Mouse (Mus musculus) kidney, postnatal 10 days (tissue): ENCODE results near the gene Aldh3b3.

Source experiments
- DNase-seq: peaks from one replicate; pipeline ENCODE4 v3.0.0; 2021; ENCODE audit warnings: mixed read lengths

Aldh3b3 gene

DNA sequence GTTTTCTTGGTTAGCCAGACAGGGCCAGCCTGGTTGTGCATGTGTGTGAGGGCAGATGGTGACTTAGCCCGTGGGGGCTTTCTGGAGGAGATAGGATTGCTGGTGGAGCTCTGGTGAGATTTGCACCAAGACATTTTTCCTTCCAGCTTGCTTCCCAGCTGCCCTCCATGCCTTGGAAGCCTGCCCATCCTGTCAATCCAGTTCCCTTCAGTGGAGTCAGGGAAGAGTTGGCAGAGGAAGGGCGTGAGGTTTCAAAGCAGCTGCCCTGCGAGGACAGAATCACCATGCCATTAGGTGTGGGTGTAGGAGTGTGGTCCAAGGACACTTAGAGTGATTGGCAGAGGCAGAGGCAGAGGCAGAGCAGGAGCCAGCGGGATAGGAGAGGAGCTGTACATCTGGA is at the start of gene Aldh3b3:
Gene Aldh3b3, plus strand, starts transcription at position 176 of the 400 bp plus-strand sequence.
- peak; percentile 44 for DNase-seq

DNA sequence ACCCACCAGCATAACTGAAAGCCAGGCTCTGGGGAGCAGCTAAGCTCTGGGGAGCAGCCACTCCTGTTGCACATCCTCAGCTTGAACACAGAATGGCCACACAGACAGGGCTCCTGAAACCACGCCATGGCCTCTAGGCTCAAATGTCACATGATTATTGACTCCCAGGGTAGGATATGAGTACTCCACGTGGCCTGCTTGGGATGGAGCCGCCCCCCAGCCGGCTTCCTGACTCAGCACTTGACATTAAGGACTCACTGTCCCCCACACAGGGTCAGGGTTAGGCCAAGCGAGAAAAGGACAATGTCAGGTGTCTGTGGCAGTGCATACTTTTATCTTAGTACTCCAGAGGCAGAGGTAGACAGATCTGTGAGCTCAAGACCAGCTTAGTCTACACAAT is 48.2 kb upstream of the Aldh3b3 start:
- no peak for DNase-seq

DNA sequence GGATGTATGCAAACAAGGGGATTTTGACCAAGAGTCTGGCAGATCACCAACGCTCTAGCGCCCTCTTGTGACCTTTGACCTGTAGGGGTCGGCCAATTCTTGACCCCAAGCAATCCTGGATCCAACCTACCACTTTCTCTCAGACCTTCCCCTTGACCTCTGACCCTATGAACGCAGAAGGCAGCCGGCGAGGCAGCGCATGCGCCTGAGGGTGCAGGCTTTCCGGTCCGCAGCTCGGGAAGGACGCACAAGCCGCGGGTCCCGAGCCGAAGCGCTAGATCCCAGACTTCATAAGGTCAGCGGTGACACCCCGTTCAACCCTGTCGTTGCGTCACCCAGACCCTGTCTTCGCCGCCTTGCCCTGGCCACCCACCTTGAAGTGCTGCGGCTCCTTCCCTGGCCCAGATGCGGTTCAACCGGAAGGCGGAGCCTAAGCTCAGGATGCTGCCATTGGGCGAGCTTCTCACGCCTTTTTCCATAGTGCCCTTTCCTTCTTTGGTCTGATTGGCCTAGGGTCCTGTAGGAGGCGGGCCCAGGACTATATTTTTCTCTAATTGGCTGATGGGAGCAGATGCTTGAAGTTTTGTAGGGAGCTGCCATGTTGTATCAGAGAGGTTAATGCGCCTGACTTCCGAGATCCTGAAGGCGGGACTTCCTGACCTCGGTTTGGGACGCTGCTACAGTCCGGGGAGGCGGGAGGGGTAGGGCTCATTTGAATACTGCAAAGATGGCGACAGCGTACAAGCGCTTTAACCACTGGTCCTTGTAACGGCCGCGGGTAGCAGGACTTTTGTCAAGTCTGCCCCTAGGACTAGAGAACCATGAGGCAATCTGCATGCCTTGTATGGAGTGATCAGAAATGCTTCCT is 45.9 kb upstream of the Aldh3b3 start, which contains the start of gene Ndufs8:
Gene Ndufs8, minus strand, starts transcription at position 438 of the 868 bp plus-strand sequence.
- peak; percentile 94 for DNase-seq

DNA sequence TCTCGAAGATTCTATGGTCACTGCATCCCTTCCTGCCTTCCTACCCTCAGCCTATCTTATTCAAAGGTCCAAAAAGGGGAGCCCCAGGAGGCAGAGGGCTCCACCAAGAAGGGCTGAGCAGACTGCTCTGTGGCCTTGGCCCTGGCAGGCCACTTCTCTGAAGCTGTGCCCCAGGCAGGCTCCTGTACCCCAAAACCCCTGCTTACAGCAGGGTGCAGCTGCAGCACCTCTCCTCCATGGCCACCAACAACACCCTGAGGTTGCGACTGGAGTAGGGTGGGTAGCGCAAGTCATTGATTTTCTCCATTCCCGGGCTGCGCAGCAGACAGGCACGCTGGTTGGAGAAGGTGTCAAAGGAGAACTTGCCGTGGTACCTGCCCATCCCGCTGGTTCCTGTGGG is 44.8 kb upstream of the Aldh3b3 start:
- no peak for DNase-seq

DNA sequence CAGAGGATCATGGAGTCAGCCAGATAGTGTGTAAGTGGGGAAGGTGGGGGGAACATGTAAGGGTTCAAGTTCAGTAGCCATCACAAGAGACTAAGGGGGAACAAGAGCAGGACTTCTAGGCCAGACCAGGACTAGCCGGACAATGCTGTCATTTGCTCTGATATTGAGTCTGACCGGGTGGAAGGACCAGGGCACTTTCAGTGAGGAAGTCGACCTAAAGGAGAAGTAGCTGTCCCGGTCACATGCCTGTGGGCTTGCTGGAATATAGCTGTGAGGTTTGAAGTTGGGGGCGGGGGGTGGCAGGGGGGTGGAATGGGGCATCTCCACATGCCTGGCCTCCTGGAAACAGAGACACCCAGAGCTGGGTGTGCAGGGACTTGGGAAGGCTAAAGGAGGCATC is 43.9 kb upstream of the Aldh3b3 start:
- DNase-seq, result no peak

DNA sequence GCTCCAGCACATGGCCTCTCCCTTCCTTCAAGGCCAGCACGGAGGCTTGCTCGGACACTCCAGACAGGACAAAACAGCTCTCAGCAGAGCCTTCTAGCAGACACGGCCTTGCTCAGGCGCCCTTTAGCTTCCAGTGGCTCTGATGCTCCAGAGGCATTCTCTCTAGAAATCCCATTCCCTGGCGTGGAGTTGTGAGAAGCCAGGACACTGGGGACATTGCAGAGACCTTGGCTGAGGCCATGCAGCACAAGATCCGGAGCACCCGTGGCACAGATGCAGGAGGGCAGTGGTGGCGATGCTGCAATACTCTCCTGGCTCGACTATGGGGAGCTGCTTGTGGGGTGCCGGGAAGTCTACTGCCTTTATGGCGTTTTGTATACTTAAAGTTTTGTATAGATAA is 41.7 kb upstream of the Aldh3b3 start:
- DNase-seq, result no peak

DNA sequence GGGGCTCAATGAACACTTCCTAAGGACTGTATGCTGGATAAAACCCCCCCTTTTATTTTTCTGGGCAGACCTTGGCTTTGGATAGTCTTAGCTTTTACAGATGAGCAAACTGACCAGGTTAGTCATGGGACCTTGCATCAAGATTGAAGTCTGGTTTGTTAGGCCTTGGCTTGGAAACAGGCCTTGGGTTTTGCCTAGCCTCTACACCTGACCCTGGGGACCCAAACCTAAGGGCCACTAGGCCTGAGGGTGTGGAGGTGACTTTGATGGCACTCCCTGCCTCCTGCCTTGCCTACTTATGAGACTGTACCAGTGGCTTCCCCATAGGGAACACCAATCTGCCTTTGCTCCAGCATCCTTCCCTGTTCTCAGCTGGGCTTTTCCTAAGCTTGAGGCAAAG is 38.5 kb upstream of the Aldh3b3 start:
- no peak for DNase-seq

DNA sequence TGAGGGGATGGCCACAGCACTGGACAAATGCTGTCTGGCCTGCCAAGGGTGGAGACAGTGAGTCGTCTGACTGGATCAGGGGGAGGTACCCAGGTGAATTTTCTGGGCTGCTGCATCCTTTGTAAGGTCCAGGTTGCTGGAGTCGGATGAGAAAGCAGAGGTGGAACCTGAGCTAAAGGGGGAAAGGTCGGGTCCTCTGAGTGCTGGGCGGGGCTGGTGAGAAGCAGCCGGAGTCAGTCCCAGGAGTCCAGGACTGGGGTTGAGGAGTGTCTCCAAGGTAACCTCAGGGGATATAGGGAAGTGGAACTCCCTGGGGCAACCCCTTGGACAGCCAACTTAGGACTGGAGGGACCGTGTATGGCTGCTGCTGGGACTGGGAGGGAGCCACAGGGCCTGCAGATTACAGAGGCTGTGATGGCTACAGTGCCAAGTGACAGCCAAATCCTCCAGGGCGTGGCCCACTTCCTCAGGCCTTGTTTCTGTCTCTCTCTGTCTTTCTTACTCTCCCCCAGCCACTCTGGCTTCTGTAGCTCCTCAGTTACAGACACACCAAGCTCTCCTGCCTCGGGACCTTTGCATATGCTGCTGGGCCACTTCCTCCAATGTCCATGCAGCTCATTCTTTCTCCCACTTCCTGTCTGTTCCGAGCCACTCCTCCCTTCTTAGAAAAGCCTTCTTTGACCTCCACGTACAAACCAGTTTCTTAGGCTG is 35.6 kb upstream of the Aldh3b3 start:
- peak; percentile 62 for DNase-seq

DNA sequence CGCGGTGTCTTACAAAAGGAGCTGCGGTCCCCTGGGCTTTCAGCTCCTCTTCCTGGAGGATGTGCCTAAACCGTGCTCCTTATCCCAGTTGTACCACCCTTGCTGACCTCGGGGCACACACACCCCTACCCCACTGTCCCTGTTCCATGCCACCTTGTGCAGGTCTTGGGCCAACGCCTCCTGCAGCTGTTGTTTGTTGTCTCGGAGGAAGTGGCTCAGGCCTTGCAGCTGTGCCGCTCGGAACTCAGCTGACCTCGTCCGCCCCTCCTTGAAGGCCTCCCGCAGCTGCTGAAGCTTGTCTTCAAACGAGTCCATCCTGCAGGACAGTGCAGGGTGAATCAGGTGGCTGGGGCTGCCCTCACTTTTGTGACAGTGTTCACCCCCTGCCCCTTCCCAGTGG is 34.9 kb upstream of the Aldh3b3 start:
- peak; percentile 76 for DNase-seq

DNA sequence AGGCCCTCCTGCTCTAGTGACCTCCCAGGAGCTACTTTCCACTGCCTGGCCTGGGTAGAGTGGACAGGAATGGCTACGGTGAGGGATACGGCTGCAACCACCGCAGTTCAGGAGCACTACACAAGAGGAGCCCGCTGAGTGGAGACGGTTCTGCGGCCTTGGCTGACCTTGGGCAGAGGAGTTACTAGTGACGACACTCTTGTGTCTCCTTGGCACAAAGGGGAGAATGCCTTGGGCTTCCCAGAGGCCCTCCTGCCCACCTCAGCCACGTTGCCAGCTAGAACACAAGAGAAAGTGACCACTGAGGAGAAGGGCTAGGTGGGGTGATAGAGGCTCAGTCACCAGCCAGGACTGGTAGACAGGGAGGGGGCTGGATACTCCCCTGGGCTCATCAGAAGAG is 34.3 kb upstream of the Aldh3b3 start:
- no peak for DNase-seq

DNA sequence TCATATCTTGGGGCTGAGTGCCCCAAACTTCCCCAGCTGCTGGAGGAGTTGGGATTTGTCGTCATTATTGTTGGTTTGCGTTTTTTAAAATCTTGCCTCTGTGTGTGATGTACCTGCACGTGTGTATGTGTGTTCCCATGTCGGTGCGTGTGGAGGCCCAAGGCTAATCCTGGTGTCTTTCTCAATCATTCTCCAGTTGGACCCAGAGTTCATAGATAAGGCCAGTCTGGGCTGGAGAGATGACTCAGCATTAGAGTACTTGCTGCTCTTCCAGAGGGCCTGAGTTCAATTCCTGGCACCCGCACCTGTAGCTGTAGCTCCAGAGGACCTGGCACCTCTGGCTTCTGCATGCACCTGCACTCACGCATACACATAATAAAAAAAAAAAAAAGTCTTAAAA is 33.6 kb upstream of the Aldh3b3 start:
- no peak for DNase-seq

DNA sequence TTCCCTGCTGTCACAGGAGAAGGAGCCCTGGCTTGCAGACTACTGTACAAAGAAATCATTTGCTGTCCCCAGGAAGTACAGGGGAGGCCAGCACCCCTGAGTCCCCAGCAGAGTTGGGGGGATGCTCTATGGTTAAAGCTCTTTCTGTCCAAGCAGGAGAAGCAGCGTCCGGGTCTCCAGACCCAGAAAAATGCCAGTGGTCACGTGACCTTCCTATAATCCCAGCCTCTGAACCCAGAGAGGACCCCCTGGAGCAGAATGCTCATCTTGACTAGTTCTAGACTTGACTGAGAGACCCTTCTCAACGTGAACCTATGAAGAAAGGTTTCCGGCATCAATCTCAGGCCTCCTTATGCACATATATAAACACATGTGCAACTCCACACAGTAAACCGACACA is 32.6 kb upstream of the Aldh3b3 start:
- DNase-seq, result no peak

DNA sequence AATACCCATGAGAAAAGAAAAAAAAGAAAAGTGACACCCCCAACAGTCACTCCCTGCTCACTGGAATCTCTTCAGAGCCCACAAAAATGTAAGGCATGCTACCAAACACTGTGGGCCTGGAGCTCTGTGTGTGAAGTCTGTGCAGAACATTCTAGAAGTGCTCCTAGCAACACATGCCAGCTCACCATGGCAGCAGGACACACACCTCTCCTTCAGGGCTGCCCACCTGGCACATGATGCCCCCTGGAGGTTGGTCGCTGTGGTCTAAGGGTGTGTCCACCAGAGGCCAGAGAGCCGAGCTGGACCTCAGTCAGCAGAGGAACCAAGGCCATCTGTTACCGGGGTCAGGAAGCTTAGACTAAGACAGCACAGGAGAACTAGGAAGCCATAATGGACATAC is 32.2 kb upstream of the Aldh3b3 start:
- peak; percentile 57 for DNase-seq

DNA sequence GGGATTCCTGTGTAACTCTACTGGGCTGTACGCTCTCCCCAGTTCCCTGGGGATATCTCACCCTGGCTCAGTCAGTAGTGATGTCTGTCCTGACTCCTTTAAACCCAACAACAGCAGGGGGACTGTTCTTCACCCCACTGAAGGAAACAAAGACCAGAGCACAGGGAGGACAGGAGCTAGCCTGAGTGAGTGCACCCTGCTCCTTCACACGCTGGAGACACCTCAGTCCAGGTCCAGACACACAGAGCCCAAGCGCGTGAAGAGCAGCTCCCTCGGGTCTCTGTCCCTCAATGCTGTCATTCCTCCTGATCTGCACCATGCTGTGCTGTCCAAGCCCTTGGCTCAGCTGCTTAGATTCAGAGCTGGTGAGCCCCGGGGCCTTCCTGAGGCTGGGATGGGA is 31.8 kb upstream of the Aldh3b3 start:
- DNase-seq, result no peak

DNA sequence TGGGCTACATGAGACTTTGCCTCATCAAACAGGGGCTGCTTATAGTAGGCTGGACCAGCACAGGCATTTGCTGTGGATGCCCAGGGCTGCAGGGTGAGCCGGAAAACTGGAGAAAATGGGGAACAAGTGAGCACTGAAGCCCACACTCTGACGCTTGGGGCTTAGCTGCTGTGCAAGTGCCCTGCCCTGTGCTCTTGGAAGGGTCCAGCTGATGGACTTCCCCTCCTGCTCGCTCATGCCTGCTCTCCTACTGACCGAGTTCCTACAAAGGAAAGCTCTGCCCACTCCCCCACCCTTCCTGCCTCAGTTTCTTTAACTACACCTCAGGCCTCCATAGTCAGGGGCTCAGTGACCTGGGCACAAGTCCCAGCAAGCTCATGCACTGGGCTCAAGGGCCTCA is 30.5 kb upstream of the Aldh3b3 start:
- DNase-seq, result no peak

DNA sequence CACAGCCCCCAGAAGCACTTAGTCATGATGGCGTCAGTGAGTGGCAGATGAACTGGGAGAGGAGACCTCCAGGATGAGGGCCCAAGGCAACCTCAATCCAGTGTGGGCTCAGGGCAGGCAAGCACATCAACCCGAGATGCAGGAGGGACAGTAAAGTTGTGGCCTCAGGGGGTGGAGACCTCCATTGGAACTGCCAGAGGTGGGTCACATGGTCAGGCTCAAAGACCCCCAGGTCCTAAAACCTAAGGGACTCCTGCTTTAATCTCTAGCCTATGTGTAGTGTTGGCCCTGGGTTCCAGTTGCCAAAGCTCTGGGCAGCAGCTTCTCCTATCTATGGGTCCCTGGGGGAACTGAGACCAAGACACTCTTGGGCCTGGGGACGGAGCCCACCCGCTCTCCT is 29.7 kb upstream of the Aldh3b3 start:
- DNase-seq, result no peak

DNA sequence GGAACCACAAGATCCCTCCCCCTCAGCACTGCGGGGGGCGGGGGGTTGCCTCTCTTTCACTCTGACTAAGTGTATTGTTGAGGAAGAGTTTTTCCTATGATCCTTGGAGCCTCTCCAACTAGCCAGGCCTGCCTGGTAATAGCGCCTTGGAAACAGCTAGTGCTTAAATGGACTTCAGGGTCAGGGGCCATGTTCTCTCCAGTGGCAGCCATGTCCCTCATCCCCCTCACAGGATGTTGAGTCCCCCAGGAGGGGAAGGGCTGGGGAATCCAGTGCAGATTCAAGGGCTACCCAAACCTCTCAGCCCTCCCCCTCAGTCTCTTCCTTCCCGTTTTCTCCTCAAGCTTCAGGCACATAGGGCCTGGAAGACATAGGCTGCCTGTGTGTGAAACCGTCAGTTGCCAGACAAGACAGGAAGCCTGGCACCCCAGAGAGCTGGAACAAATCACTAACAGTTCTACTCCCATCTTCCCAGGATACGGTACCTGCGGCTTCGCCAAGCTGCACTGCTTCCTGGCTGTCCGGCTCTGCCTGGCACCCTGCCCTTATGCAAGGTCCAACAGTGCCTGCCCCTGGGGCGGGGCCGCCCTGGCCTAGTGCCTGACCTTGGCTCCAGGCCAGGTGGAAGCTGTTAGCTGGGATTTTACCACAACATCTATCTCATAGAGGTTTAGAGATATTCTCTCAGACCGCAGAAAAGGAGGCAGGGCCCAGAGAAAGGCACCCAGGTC is 29.1 kb upstream of the Aldh3b3 start, which contains the start of gene Aldh3b1:
Gene Aldh3b1, minus strand, starts transcription at position 598 of the 731 bp plus-strand sequence.
- peak; percentile 93 for DNase-seq

DNA sequence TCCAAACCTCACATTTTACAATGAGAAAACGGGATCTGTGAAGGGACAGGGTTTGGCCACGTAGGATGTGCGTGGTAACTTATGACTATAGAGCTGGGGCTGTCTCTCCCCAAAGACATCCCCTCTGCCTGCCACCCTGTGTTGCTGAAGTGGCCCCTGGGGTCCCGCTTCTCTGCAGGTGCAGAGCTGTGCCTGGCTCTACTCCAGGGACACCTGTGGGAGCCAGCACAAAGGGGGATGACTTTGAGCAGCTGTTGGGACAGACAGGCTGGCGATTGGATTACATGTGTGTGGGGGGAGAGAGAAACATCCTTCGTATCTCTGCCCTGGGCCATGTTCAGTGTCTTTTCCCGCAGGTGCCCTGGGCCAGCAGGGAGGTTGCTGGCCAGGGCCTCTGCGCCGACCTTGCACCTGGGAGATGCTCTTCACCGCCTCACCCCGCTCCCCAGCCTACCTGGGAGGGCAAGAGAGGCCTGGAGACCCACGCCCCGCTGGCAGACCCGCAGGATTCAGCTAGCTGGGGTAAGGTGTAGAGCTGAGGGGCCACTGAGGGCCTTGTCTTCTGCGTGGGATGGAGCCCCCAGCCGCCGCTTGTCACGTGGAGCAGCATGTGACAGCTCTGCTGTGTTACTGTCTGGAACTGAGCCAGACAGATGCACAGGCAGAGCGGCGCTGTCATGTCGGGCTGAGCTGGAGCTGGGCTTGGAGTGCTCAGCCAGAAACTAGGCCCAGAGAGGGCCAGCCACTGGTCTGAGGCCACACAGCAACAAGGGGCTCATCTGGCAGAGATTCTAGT is 28.0 kb upstream of the Aldh3b3 start:
- DNase-seq, result no peak

DNA sequence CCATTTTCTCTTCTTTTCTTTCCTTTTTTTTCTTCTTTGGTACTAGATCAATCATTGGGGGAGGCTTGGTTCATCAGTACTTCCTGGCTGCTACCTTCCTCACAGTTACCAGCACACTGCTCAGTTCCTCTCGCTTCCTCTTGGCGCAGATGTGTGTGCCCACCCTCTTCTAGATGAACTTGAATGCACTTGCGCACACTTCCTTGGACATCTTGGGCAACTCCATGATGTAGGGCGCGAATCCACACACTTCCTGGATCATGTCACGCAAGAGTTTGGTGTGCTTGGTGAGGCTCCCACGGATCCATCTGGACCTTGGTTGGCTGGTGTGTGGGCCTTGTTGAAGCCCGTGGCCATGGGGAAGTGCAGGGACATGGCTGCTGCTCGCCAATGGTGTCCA is 26.7 kb upstream of the Aldh3b3 start:
- no peak for DNase-seq

DNA sequence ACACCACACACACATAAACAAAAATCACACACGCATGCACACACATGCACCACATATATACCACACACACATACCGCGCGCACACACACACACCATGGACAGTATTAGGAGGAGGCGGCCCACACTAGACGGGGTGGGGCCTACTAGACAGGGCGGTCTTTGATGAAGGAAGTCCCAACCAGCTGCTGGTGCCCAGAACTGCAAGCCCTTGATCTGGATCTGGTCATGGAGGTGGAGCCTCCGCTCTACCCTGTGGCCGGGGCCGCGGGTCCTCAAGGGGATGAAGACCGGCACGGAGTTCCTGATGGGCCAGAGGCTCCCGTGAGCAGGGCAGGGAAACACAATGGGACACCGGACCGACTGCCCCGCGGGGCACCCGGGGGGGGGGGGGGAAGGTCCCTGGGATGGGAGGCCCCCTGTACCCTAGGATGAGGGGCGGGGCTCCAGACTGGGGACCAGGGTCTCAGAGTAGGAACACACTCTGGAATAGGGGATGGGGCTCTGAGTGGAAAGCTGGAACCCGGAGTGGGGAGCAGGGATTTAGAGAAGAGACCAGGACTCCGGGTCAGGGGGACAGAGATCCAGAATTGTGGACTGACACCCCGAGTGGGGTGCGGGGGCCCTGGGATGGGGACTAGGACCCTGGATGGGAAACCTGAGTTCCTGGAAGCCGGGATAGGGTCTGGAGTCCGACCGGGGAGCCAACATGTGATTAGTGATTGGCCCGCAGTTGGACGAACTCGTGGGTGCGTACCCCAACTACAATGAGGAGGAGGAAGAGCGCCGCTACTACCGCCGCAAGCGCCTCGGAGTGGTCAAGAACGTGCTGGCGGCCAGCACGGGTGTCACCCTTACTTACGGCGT is 23.2 kb upstream of the Aldh3b3 start, which contains the start of gene Unc93b1:
Gene Unc93b1, plus strand, starts transcription at position 155 of the 864 bp plus-strand sequence.
- DNase-seq, result peak; percentile 81
